Mouse (Mus musculus) ES-E14 (cell line): ENCODE data around the gene Prok1. TPM values are rescaled to one million over a fixed set of nuclear protein-coding genes. Genes with fewer than 3 reads are reported as not detected.

ENCODE experiments used
- DNase-seq: peaks from one replicate; pipeline ENCODE4 v3.0.0-alpha.2; 2013; ENCODE audit warnings: low read depth, low spot score
- H3K27ac ChIP-seq: 2 replicates; pipeline ENCODE4 v1.5.1; 2012; ENCODE audit warnings: low read depth, mild to moderate bottlenecking, low read length, moderate library complexity, mixed read lengths; ENCODE audit not compliant: poor library complexity, insufficient read depth, severe bottlenecking
- H3K36me3 ChIP-seq: 2 replicates; pipeline ENCODE4 v1.6.1; 2012; ENCODE audit warnings: mild to moderate bottlenecking, low read length, moderate library complexity, mixed read lengths; ENCODE audit not compliant: control insufficient read depth, poor library complexity, insufficient read depth, severe bottlenecking
- H3K4me1 ChIP-seq, 2 experiments: fragments of 150-350 bp in 1 of 2; sonication (generic) in 1 of 2; 2 replicates each; pipeline ENCODE4 v1.6.1; 2012; ENCODE audit warnings: low read length in 2 of 2, mild to moderate bottlenecking in 1 of 2, mixed read lengths in 1 of 2; ENCODE audit not compliant: control insufficient read depth in 2 of 2, insufficient read depth in 2 of 2, poor library complexity in 1 of 2
- H3K4me3 ChIP-seq, 2 experiments: fragments of 150-350 bp in 1 of 2; sonication (generic) in 1 of 2; 2 replicates each; pipeline ENCODE4 v1.5.1; 2012; ENCODE audit warnings: low read length in 2 of 2, low read depth in 1 of 2, mild to moderate bottlenecking in 1 of 2, mixed read lengths in 1 of 2; ENCODE audit not compliant: insufficient read depth in 1 of 2, poor library complexity in 1 of 2, severe bottlenecking in 1 of 2
- H3K9ac ChIP-seq: 2 replicates; pipeline ENCODE4 v1.6.1; 2012; ENCODE audit warnings: low read depth, mild to moderate bottlenecking, low read length, mixed read lengths; ENCODE audit not compliant: poor library complexity, insufficient read depth, severe bottlenecking
- H3K9me3 ChIP-seq: fragments of 150-350 bp; sonication (generic); 2 replicates; pipeline ENCODE4 v1.6.1; 2012; ENCODE audit warnings: low read depth, mild to moderate bottlenecking, low read length; ENCODE audit not compliant: control insufficient read depth, insufficient read depth
- CHD2 ChIP-seq: IDR thresholded peaks from 2 replicates; pipeline ENCODE4 v1.6.1; 2014; ENCODE audit warnings: mild to moderate bottlenecking, low read depth, low read length, inconsistent platforms
- HCFC1 ChIP-seq: IDR thresholded peaks from 2 replicates; pipeline ENCODE4 v1.6.1; 2012; ENCODE audit warnings: low read length, inconsistent platforms, borderline replicate concordance; ENCODE audit not compliant: insufficient read depth
- MAFK ChIP-seq: IDR thresholded peaks from 2 replicates; pipeline ENCODE4 v1.6.1; 2014; ENCODE audit warnings: mild to moderate bottlenecking, low read depth, low read length, inconsistent platforms; ENCODE audit not compliant: insufficient read depth
- ZC3H11A ChIP-seq: IDR thresholded peaks from 2 replicates; pipeline ENCODE4 v1.6.1; 2012; ENCODE audit warnings: low read depth, mild to moderate bottlenecking, inconsistent platforms, low read length, borderline replicate concordance
- ZNF384 ChIP-seq: IDR thresholded peaks from 2 replicates; pipeline ENCODE4 v1.6.1; 2012; ENCODE audit warnings: low read depth, low read length, inconsistent platforms
- in situ Hi-C, 2 experiments: fragments of 600-800 bp; cut with MboI; formaldehyde crosslinking; loops; one replicate each; pipeline ENCODE4 v1.15.1; 2025; ENCODE audit warnings: low sequenced_read_pairs in 2 of 2, inconsistent platforms in 1 of 2; ENCODE audit not compliant: unreplicated experiment in 2 of 2
- total RNA-seq: library from RNA; depleted of rRNA; stranded (reverse); fragments of 300-350 nt; gene quantifications from 2 replicates; pipeline ENCODE4 v1.2.3, GENCODE M21; 2012

Prok1 gene
- total RNA-seq, 1 experiment = not detected

DNA sequence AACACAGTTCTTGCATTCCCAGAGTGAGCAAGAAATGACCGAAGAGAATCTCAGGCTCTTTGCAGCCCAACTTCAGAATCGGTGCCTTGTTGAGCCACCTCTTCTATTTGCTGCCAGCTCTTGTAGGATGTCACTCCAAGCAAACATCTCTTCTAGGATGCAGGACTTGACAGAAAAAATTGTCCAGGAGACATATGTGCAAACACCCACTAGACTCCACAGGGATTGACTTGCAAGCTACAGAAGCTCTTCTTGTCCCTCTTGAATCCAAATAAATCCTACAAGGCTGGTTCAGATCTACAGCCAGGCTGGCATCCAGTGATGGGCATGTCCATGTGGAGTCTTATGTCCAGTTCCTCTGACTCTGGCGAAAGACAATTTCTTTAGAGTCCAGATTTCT lies 35.1 kb downstream of the Prok1 start:
- no peak overlapping the region for H3K9ac ChIP-seq
- H3K36me3 ChIP-seq = no peaks in the 10 kb centered on the region
- no peaks in the 10 kb centered on the region for H3K9me3 ChIP-seq
- DNase-seq = no peak
- TF ChIP-seq MAFK (no peak), HCFC1 (no peak), CHD2 (no peak), ZC3H11A (no peak), ZNF384 (no peak)
- no peak overlapping the region for H3K4me3 ChIP-seq
- H3K4me1 ChIP-seq = peaks cover 2 to 3% of the 10 kb centered on the region in 2 experiments; a peak in 1 of 4 replicates
- H3K27ac ChIP-seq = no peak overlapping the region
- in situ Hi-C loops = no loop called here

DNA sequence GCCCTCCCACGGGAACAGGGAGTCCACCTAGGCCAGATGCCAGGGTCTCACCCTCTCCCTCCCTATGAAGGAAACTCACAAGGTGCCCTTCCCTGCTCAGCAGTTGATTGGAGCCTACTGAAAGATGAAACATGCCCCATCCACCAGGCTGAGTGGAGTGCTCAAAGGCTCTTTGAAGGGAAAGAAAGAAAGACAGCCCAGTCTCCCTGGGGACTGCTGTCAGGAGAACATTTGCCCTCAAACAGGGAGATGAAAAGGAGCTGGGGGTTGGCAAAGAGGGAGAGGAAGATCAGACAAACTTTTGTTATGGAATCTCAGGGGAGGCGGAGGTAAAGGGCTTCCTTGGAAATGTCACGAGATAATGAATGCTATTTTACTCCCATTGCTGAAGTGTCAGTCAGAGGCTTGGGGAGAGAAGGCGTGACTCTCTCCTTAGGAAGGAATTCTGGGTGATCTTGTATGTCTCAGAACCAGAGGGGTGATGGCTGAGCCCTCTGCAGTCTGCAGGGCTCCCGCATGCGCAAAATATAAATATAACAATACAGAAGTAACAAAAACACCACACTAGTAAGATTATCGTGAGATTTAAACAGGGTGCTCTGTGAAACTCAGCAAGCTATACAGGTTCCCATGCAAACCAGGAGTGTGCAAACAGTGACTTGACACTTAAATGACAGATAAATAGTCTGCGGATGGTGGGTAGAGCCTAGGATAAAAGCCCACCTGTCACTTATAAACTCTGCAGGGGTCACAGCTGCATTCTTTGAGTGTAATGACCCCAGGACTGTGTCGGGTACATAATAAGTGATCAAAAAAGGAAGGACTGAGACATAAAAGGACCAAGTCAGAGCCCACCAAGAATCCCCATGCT lies 38.0 kb downstream of the Prok1 start:
- Histone ChIP-seq H3K36me3 (no peaks in the 10 kb centered on the region), H3K27ac (no peak overlapping the region), H3K4me1 (peaks cover 2 to 3% of the 10 kb centered on the region in 2 experiments; a peak in 1 of 4 replicates), H3K9me3 (no peaks in the 10 kb centered on the region), H3K9ac (no peak overlapping the region), H3K4me3 (no peak overlapping the region)
- in situ Hi-C loops = no loop called here
- TF ChIP-seq ZC3H11A (no peak), CHD2 (no peak), HCFC1 (no peak), MAFK (no peak), ZNF384 (no peak)
- DNase-seq = no peak

DNA sequence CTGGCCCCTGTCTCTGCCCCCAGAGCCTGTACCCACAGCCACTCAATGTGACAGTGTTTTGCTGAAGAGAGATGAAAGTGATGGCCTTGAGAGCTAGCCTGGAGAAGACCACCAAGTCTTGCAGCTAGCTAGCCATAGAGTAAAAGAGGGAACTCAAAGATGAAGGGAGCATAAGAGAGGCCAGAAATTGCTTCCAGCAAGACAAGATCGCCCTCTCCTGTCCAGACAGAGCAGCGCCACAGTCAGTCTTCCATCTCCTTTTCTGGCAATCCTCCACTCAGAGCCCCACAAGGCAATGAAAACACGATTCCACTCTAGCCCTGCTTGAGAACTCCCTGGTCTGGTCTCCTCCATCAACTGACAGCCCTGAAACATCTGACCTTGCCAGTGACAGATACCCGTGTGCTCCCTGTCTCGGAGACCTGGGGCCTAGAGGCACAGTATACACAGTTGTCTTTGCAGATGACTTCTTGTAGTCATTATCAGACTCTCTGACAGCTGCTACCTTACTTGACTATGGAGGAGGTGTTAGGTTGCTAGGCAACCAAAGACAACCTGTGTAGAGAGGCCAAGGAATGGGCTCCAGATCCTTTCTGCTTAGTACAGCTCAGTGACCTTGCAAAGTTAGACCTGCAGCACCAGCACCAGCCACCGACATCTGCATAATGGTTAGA lies 51.1 kb downstream of the Prok1 start:
- no peaks in the 10 kb centered on the region for H3K4me1 ChIP-seq
- TF ChIP-seq CHD2 (no peak), ZC3H11A (peak; percentile 79), HCFC1 (no peak)
- H3K9ac ChIP-seq = no peak overlapping the region
- no peak for DNase-seq
- H3K9me3 ChIP-seq = no peaks in the 10 kb centered on the region
- no peaks in the 10 kb centered on the region for H3K36me3 ChIP-seq
- in situ Hi-C loops = no loop called here
- no peak overlapping the region for H3K4me3 ChIP-seq
- H3K27ac ChIP-seq = no peak overlapping the region

DNA sequence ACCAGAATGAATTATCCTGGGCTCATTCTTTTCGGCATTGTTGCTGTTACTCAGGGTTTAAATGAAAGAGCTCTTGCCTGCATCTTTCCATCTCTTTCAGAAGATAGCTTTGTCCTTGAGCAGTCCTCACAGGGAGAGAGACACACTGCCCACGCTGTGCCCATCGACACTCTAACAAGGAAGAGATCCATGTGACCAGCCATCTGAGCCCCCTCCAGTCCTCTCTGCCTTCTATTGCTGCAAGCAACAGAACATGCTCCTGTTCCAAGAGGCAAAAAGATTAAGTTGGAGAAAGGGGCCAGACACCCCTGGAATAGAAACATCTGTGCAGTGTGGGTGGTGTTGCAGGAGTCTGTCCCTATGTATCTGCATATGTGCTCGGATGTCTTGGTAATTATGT lies 52.5 kb downstream of the Prok1 start:
- in situ Hi-C loops = no loop called here
- H3K36me3 ChIP-seq = no peaks in the 10 kb centered on the region
- no peaks in the 10 kb centered on the region for H3K9me3 ChIP-seq
- DNase-seq = no peak
- TF ChIP-seq ZNF384 = no peak
- H3K4me3 ChIP-seq = no peak overlapping the region
- no peak overlapping the region for H3K27ac ChIP-seq
- H3K4me1 ChIP-seq = no peaks in the 10 kb centered on the region
- no peak overlapping the region for H3K9ac ChIP-seq

DNA sequence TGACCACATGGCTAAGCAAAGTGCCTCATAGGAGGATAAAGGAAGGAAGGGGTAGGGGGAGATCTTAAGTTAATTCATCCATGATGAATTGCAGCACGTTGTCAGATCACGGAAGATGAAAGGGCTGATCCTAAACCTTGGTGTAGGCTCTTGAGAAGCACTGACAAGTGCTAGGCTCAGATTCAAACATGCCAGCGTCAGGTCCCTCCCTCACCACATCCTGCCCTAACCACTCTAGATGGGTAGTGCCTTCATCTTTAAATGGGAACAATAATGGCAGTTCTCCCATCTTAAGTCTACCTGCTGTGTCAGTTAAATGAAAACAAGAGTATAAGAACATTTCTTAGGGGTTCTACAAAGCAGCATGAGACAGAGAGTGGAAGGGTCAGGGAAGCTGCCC lies 53.9 kb downstream of the Prok1 start:
- no peak overlapping the region for H3K4me3 ChIP-seq
- in situ Hi-C loops = no loop called here
- no peaks in the 10 kb centered on the region for H3K9me3 ChIP-seq
- no peaks in the 10 kb centered on the region for H3K4me1 ChIP-seq
- H3K9ac ChIP-seq = no peak overlapping the region
- H3K27ac ChIP-seq = no peak overlapping the region
- no peak for TF ChIP-seq CHD2
- TF ChIP-seq ZC3H11A = no peak
- TF ChIP-seq ZNF384 = no peak
- TF ChIP-seq MAFK = no peak
- no peak for TF ChIP-seq HCFC1
- DNase-seq = no peak
- no peaks in the 10 kb centered on the region for H3K36me3 ChIP-seq
